Mouse (Mus musculus): ENCODE results near the gene Ttc23.

The Ttc23 gene

GRCm38 (mm10) chr7:67647277-67647676, at the start of gene Ttc23:
TSS of gene Ttc23 (plus strand) at chr7:67647410.
- DNase-seq, result peak; percentile 57

DNA sequence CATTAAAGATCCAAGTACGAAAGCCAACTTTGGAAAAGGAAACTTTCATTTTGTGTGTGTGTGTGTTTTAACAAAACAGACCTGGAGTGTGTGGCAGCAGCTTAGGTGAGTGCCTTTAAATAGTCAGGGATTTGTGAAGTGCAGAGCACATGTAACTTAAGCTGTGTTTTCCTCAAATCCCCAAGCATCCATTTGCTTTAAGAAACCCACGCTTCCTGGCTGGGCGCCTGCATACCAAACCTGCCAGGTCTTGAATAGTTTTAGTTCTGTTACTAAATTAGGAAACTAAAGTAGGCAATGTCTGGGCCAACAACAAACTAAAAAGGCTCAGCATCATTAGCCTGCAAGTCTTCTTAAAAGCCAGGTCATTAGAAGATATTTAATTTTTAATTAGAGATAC, 49.2 kb upstream of the Ttc23 start:
- no peak for DNase-seq

- DNase-seq, result no peak
Observed at GRCm38 (mm10) chr7:67605114-67605513, 42.1 kb upstream of the Ttc23 start.

DNA sequence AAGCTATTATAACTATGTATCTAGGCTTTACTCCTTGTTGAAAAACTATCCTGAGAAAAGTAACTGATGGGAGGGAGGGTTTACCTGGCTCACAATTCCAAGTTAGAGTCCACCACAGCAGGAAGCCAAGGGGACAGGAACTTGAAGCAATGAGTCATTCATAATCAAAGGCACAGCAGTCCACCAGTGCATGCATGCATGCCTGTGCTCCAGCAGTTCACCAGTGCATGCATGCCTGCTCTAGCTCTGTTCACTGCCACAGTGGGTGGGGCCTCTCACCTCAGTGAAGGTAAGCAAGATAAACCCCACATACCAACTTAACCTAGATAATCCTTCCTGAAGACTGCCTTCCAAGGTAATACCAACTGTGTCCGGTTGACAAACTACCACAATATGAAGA, 41.0 kb upstream of the Ttc23 start:
- no peak for DNase-seq

- no peak for DNase-seq
Observed at GRCm38 (mm10) chr7:67607669-67608347, 39.4 kb upstream of the Ttc23 start.

GRCm38 (mm10) chr7:67608348-67609024, 38.7 kb upstream of the Ttc23 start:
- no peak for DNase-seq

- peak; percentile 10 for DNase-seq
Observed at GRCm38 (mm10) chr7:67613795-67614463, 33.3 kb upstream of the Ttc23 start.

GRCm38 (mm10) chr7:67614464-67614861, 32.7 kb upstream of the Ttc23 start:
- DNase-seq, result no peak

GRCm38 (mm10) chr7:67616890-67617289, 30.3 kb upstream of the Ttc23 start:
- DNase-seq, result no peak

- DNase-seq, result no peak
Observed at GRCm38 (mm10) chr7:67617646-67618045, 29.6 kb upstream of the Ttc23 start.

DNA sequence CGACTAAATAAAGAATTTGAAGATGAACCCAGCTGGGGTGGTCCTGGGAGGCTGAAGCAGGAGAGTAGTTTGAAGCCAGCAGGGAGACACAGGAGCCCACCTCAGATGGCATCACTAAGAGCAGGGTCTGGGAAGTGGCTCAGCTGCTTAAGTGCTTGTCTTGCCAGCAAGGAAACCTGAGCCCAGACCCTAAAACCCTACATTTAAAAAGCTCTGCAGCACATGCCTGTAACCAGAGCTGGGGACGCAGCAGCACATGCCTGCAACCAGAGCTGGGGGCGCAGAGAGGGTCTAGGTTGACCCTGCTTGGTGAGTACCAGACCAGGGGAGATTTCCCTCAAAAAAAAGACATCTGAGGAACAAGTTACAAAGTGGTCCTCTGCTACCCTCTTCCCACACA, 28.9 kb upstream of the Ttc23 start:
- no peak for DNase-seq

GRCm38 (mm10) chr7:67619836-67620235, 27.4 kb upstream of the Ttc23 start:
- DNase-seq, result peak; percentile 16

GRCm38 (mm10) chr7:67622151-67622550, 25.1 kb upstream of the Ttc23 start:
- DNase-seq, result no peak

DNA sequence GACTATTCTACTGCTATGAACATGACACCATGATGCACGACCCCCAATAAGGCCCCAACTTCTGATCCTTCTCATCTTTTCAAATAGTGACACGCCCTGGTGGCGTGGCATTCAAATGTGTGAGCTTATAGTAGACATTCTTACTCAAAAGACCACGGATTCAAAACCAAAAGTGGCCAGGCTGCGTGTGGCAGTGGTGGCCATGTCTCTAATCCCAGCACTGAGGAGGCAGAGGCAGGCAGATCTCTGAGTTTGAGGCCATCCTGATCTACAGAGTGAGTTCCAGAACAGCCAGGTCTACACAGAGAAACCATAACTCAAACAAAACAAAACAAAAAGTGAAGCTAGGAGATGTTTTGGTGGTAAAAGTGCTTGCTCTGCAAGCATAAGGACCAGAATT, 20.5 kb upstream of the Ttc23 start:
- DNase-seq, result no peak

GRCm38 (mm10) chr7:67629681-67630080, 17.5 kb upstream of the Ttc23 start:
- no peak for DNase-seq

GRCm38 (mm10) chr7:67630817-67631216, 16.4 kb upstream of the Ttc23 start:
- peak; percentile 89 for DNase-seq

DNA sequence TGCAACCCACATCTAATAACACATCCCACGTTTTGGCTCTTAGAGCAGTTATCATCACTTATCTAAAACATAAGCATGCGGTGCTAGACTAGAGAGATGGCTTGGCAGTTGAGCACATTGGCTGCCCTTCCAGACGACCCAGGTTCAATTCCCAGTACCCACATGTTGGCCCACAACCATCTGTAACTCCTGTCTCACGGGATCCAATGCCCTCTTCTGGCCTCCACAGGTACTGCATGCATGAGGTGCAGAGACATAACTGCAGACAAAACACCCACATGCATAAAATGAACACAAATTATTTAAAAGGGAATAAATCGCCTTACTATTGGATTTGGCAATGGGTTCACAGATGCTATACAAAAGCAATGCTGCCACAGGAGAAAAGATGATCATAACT, 14.8 kb upstream of the Ttc23 start:
- peak; percentile 16 for DNase-seq

DNA sequence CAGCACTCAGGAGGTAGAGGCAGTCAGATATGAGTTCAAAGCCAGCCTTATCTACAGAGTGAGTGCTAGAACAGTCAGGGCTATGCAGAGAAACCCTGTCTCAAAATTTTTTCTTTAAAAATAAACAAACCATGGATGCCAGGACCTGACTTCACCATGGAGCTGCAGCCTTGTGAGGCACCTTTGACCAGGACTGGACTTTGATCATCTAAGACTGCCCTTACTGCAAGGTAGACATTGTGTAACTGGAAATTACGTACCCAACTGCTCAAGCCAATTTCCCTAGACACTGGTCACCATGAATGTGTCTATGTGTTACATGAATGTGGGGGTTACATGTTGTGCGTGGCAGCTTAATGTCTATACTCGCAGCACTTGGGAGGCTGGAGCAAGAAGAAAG, 13.0 kb upstream of the Ttc23 start:
- DNase-seq, result no peak

GRCm38 (mm10) chr7:67636161-67636560, 11.0 kb upstream of the Ttc23 start:
- DNase-seq, result no peak

DNA sequence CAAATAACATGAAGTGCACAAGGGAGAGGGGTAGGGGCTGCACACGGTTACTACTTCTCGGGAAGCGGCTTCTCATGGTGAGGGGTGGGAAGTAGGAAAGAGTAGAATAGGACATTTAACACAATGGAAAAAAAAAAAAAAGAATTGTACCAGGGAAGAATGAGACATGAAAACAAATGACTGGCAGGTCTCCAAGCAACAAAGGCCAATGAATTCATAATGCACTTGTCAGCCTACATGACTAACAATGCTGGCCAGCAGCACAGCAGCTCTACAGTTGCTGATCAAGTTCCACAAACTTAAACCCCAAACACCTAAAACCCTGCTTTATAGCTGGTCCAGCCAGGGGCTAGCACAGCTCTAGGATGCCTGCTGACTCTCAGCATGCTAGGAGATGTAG, 8.2 kb upstream of the Ttc23 start:
- no peak for DNase-seq

DNA sequence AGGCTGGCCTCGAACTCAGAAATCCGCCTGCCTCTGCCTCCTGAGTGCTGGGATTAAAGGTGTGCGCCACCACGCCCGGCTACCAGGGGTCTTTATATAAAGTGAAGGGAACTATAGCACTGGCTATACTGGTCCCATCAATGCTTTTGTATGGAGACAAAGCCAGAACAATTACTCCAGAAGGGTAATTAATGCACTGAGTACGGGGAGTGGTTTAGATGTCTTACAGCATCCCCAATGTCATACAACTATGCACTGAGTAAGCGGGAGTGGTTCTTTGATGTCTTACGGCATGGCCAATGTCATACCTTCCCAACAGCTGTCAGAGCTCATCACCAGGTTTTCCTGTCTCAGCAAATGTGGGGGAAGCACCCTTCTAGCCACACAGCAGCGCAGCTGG, 4.3 kb upstream of the Ttc23 start:
- no peak for DNase-seq

DNA sequence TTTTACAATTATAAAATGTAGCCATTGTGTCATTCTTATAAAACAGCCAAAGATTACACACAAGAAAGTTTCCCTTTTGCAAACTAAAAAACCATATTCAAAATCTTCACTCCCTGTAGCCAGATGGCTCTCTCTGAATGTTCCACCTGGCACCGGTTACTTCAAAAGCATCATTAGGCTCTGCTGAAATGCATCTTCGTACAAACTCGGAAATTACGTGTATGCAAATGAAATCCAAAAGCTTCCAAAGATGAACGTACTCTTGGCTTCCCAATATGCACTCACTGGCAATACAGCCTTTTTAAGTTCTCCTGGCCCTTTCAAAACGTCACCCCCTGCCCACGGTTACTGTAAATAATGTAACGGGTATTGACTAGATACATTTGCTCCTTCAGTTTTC, 2.9 kb upstream of the Ttc23 start:
- no peak for DNase-seq

- DNase-seq, result peak; percentile 100
Observed at GRCm38 (mm10) chr7:67644833-67645680, 2.2 kb upstream of the Ttc23 start, which contains the start of gene Lrrc28. TSS of gene Lrrc28 (minus strand) at chr7:67645268.
